Mouse (Mus musculus) right cerebral cortex, postnatal 4 days (tissue): Measurements from ENCODE around the gene Eif2ak3.
A peak's percentile ranks its signal among the peaks of the same experiment; 100 is the strongest.
"Not testable (repeated sequence)": the region's sequence is repeated elsewhere in the genome, so short reads cannot be mapped to it uniquely, and the experiment has no call there.

ENCODE experiments used
- DNase-seq: peaks from one replicate; pipeline ENCODE4 v3.0.0-alpha.2; 2022

Gene Eif2ak3

DNA sequence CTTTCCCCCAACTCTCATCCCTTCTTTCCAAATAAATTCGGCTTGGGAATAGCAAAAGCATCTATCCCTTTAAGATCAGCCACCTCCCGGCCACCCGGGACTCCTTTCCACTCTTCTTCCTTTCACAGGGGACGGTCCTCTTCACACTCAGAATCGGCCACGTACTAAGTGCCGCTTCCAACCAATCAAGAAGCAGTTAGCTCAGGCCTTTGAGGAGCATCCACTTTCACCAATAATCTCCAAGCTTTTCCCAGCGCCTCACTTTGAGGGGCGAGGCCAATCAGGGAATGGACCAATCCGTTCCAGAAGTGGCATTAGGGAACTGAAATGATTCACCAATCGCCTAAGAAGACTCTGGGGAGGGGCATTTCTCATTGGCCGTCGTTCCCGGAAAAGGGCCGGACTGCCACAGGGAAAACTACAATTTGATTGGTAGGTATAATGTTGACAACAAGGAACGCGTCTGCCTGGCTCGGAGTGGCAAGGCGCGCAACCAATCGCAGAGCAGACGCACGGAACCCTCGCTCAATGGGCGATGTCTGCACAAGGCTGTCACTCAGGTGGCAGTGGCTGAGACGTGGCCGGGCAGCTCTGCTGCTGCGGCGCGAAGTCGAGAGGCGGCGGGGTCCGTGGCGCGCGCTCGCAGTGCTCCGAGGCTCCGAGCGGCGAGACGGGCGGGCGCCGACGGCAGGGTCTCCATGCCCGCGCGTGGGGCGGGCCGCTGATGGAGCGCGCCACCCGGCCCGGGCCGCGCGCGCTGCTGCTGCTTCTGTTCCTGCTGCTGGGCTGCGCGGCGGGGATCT lies at the start of gene Eif2ak3:
Gene Eif2ak3 (plus strand): TSS at position 514 of the 803 bp plus-strand sequence.
- DNase-seq: peak; percentile 95

DNA sequence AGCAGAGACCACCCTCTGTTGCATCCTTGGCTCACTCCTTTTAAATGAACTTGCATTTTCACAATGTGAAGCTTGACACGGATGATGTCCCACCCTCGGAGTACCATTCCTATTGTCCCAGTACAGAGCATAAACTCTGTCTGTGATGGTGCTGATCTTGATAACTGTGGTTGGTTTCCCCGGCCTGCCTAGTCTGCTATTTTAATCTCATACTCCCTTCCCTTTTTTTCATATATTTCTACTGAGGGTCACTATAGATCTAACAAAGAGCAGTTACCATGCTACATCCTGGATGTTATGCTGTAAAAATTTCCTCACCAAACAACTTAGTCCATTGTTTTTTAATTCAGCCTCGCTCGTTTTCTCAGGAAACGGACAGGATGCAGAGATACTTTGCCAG lies 47.4 kb upstream of the Eif2ak3 start:
- no peak for DNase-seq

DNA sequence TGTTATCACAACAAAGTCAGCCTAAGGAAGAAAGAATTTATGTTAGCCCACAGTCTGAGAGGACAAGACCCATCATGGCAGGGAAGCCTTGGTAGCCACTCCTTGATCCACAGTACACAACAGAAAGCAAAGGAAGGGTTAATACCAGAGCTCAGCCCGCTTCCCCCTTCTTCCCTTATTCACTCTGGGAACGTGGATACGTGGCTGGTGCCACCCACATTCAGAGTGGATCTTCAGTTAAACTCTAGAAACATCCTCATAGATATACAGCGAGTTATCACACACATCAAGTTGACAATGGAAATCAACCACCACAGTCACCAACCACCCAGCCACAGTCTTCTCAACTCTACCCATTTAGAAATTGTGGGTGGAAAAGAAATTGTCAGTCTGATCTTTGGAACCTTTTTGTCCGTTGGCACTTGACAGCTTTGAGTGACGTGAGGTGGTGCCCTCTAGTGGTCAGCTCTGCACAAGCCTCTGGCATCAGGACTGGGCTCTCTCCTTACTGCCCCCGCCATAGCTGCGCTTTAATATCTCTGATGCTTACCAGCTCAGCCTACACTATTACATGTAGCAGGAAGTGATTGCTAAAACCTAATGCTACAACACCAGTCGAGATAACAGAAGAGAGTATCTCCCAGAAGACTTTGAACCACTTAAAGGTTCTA lies 46.6 kb upstream of the Eif2ak3 start:
- peak; percentile 30 for DNase-seq

DNA sequence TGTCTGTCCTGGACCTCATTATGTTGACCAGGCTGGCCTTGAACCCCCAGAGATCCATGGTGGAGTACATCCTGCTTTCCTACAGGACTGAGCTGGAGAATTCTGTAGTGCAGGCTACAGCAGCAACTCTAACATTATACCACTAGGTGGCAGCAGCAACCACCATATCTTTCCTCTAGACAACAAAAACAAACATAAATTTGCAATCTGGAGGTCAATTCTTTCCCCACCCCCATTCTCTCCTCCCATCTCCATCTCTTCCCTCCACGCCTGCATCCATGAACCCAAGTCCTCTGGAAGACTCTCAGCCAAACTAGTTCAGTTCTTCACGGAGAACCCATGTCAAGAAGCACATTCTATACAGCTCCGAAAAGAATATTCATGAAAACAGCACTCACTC lies 39.7 kb upstream of the Eif2ak3 start:
- DNase-seq: peak; percentile 16

DNA sequence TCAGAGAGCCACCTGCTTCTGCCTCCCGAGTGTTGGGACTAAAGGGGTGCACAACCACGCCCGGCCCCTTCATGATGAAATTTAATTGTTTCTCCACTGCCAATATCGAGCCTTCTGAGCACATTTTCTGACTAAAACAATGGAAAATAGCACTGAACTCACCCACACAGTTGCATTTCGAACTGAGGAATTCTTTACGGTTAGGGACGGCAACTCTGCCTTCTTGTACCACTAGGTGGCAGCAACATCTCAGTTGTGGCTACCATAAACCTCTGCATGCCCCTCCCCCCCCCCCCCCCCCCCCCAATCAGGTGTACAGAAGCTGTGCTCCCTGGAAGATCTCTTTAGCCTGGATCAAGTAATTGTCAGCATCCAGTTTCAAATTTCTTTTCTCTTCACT lies 39.0 kb upstream of the Eif2ak3 start:
- peak; percentile 58 for DNase-seq

DNA sequence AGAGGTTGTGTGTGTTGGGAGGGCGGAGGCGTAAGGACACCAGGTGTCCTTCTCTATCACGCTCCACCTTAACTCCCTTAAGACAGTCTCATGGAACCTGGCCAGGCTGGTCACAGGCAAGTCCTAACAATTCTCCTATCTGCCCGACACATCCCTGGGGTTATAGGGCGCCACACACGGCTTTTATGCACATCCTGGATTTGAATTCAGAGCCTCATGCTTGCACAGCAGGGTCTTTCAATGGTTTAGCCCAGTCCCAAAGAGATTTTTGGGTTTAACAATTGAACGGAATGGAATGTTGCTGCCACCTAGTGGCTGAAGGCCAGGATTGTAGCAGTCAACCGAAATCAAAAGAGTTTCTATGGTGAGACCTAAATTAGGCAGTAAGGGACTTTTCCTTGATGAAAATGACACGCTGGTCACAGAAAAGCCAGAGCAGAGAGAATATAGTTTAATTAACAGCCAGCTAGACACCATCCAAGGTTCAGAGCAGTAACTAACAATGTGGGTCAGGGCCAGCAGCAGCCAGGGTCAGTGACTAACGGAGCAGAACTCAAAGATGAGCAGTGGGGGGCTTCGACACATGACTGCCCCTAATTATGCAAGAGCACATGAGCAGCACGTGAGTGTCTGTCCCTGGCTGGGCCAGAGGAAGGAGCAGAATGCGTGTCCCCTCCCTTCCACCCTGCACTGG lies 38.3 kb upstream of the Eif2ak3 start:
- DNase-seq: peak; percentile 69

DNA sequence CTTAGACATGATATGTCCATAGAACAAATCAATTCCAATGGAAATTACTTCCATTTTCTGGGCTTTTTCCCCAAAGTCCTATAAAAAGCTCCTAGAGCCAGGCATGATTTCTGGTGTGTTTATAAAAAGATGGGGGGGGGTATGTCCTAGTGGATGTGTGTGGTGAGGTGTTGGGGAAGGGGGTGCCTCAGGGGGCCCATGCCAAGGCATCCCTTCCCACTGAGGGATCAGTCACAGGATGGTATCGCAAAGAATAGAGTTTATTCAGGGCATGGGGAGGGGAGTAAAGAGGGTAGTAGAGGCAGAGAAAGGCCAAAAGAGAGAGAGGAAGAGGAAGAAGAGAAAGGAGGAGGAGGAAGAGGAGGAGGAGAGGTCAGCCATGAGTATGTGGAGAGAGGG lies 37.8 kb upstream of the Eif2ak3 start:
- no peak for DNase-seq

DNA sequence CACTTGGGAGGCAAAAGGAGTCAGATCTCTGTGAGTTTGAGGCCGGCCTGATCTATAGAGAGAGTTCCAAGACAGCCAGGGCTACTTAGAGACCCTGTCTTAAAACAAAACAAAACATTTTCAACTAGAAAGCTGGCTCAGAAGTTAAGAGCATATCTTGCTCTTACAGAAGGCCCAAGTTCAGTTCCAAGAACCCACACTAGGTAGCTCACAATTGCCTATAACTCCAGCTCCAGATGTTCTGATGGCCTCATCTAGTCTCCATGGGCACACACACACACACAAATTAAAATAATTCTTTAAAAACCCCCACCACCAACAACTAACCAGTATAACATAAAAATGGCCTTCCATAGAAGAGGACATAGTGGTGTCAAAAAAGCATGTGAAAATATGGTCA lies 33.8 kb upstream of the Eif2ak3 start:
- DNase-seq: no peak

DNA sequence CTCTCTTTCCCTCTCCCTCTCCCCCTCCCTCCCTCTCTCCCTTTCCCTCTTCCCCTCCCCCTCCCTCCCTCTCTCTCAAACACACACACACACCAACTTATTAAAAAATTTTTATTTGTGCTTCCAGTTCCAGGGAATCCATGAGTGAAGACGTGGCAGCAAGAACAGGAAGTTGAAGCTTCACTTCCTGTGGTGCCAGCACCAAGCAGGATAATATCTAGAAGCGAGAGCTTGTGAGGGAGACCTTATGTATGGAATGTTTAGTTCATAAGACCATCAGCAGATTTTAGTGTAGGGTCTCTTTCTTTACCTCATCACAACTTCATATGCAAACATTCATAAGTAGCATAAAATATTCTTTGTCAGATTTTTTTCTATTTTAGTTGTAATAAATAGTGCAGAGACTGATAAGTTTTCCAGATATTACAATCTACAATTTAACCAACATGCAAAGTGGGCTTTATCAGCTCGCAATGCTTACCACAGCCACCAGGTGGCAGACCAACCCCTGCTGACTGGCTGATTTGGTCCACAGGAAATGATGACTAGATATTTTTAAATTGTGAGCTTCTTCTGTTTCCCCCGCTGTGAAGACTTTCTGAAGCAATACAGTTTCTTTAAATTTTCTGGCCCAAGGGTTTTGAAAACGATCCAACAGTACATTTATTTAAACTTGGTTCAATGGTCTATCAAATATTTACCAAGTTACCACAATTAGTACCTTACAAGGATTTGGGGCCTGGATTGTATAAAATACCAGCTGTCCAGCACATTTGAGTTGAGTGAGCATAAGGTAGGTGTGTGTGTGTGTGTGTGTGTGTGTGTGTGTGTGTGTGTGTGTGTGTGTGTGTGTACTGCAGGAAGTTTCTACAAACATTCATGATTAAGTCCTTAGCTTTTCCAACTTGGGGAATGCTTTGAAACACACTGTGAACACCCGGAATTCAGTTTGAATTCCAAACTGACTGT lies 32.5 kb upstream of the Eif2ak3 start:
- peak; percentile 88 for DNase-seq

DNA sequence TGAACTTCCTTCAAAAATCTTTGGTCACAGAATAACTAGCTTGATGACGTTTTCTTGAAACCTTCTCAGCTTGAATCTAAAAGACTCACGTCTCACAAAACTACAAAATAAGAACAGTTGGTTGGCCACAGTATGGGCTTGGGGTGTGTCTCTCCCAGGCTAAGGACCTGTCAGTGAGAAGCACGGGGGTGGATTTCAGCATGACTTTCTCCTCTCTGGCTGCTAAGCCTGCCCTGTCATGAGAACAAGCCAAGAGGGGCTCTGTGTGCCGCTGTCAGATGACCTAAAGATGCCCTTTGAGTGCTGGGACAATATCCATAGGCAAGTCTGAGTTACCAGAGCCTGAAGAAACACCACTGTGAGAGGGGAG lies 31.8 kb upstream of the Eif2ak3 start:
- DNase-seq: no peak

DNA sequence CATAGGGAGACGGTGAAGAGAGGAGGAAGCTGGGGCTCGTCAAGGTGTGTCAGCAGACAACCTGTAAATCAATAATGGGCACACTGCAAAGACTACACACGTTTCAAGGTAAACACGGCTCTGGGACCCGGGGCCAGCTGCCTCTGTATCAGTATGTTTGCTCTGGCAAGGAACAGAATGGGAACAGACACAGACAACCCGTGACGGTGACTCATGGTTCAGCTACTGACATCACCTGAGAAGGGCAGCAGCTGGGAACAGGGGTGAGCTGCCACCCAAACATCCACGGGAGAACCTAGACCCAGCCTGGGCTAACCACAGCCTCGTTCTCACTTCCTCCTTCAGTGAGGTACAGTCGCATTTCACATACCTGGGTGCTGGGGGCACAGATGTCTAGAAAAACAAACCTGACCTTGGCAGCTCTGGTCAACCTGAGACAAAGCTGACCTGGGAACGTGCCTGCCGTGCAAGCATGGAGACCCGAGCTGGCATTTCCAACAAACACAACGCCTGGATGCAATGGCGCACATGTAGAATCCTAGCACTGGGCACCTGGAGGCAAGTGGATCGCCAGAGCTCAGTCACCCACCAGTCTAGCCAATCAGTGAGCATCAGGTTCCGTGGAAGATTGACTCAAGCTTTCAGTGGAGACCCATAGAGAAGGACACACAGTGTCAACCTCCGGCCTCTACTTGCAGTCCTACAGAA lies 30.2 kb upstream of the Eif2ak3 start:
- no peak for DNase-seq

DNA sequence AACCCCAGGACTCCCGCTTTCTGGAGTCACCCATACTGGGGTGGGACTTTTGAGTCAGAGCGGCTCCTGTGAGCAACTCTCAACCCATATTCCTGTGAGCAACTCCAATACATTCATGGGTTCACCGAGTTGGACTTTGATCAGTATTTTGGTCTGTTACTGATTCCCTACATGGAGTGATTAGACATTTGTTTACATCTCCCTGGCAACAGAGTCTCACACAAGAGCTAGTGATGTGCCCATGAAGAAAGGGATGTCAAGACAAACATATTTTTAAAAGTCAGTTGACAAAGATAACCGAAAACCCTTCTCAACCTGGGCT lies 29.7 kb upstream of the Eif2ak3 start:
- no peak for DNase-seq

DNA sequence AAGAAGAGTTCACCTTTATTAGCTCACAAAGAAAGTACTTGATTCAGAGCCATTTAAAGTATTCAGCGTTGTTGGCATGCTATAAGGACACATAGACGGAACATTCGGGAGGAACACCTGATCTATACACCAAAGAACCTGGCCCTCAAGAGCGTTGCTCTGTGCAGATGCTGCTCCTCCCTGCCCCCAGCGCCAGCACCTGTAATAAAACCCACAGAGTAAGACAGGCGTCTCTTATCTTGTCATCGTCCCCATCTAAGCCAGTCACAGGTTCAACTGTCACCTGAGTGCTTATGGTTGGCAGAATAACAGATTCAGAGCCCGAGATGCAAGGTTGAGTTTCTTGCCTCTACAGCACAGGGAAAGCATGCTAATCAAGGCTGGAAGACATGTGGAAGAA lies 28.8 kb upstream of the Eif2ak3 start:
- DNase-seq: no peak

DNA sequence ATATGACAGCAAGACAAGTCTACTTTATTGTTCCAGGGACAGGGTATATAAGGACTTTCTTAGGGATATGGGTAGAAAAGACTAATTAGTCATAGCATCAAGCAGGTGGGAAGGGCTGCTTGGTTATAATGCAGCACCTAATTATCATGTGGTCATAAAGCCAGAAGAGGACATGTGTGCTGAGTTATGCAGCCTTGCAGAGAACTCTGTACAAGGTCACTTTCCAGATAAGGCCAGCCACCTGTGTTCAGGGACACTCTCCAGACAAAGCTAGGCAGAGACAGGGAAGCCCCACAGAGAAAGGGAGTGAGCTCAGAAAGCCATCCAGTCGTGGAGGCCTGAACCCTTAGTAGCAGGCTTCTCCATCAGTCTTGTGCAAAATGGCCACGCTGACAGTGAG lies 22.7 kb upstream of the Eif2ak3 start:
- DNase-seq: no peak

DNA sequence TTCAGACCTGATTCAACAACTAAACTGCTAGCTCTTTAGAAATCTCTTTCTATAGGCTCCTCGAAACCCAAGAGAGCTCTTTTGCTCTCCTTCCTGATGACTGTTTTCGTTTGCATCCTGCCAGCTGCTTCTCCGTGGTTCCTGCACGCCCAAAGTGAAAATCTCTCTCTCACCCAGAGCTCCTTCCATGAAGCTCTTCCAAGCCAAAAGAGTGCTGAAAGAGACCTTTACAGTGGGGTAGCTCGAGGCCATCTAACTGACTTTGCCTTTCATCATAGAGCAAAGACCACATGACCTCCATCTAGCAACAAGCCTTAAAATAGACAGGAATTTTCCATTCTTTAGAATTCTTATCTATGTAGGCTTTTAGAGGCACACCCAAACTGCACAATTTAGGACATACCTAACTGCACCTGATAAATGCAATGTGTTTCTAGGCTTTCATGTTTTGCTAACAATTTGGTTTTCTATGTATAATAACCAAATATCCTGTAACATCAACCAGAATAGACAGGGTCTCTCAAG lies 21.9 kb upstream of the Eif2ak3 start:
- no peak for DNase-seq

DNA sequence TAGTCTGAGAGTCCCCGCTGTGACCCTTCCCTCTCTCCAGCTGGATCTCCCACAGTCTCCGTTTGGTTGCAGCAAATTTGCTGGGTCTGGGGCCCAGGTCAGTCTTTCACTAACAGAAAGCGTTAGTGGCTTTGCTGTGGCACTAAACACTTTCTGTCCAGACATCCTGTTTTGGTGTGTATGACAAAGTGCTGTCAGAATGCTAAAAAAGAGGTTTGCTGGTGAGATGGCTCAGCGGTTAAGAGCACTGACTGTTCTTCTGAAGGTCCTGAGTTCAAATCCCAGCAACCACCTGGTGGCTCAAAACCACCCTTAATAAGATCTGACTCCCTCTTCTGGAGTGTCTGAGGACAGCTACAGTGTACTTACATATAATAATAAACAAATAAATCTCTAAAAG lies 21.0 kb upstream of the Eif2ak3 start:
- not testable (repeated sequence) for DNase-seq

DNA sequence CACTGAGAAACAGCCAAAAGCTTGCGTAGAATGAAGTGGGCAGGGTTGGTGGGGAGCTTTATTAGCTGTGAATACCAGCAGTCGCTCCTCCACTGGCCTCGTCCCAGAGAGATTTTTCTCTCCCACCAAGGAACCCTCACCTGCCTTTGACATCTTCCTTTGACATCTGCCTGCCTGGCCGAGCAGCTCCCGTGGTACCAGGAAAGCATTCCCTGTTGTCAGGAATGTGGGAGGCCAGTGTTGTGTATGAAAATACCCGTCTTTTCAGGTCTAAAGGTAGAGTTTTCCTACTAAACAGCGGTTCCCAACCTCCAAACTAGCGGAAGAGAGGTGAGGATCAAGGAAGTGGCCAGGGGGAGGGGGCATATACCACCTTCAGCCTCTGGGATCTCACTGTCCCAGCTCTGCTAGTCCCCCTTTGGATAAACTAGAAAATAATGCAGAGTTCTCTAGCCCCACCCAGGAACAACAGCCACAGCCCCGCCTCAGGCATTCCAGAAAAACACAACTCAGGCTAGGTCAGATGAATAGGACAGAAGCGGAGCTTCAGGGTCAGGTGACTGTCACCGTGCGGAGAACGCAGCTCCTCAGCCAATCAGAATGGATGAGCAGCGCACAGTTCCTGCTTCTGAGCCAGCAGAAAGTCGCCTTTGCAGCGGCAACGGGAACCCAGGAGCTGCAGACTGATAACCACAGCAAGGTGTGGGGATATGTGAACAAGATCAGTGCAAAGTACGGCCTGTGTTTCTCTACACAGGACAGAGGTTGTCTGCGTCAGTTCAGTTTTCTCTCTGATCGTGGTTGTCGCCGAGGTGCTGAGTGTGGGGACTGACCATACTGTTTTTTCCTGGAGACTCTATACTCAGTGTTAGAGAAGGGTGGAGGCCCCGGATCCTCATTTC lies 20.0 kb upstream of the Eif2ak3 start:
- DNase-seq: peak; percentile 43

DNA sequence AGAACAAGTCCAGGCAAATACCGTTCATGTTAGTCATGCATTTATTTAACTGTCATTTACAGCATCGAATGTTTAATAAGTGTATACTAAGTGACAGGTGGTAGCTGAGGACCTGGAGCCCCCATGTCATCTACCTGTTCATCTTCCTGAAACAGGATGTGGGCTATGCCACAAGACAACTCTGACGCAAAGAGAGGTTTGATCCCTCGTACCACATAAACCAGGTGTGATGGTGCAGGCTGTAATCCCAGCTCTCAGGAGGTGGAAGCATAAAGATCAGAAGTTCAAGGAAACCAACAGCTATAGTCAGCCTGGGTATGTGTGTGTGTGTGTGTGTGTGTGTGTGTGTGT lies 19.4 kb upstream of the Eif2ak3 start:
- no peak for DNase-seq

DNA sequence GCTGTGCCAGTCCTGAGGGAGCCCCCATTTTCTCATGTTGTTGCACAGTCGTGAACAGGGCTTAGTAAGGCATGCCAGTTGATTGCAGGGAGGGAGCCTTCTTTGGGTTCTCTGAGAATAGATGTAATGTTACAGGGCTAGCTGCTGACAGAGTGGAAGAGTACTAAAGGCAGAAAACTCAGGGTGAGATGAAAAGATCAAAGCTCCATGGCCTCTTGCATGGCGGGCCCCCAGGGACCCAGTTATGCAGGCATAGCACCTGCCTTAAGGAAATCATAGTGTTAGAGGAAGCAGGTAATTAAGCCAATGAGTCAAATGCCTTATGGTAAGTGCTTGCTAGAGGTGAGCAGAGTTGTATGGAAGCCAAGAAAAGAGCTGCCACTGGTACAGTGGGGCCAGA lies 14.9 kb upstream of the Eif2ak3 start:
- no peak for DNase-seq

DNA sequence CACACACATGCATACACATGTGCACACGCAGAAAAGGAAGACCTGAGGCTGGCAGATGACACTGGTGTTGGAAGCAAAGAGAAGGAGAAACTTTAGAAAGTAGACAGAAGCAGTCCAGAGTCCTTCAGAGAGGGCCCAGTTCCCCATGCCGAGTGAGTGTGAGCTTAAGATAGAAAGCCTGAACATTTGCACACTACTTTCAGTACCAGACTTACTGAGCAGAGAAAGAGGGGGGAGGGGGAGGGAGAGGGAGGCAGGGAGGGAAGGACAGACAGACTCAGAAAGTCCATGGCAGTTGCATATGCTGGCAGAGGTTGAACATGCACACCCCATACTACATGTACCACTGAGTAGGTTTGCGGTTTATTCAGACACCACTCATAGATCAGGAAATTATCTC lies 13.8 kb upstream of the Eif2ak3 start:
- no peak for DNase-seq

DNA sequence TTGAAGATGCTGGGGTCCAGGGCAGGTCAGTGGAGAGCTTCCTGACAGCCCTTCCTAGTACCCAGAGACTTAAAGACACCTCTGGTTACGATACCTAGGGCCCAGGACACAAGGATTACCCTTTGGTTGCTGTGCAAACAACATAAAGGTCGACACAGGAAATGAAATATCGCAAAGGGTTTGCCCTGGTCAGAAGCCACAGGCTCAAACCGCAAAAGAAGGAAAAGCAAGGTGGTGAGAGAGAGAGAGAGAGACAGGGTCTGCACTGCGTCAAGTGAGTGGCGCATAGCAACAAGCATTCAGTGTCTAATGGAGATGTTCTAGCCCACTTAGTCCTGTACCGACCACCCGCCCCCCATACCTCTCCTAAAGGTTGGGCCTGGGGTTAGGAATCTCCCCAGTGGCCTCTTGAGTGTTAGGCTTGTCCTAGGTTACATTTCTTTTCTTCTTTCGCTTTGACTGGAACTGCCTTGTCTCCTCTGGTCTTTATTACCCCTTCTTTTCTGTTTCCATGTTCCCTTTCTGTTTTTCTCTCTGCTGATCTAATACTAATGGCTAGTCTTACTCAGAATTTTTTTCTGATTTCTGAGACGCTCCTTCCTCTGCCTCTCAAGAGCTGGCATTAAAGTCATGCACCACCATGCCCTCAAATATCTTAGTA lies 13.0 kb upstream of the Eif2ak3 start:
- DNase-seq: no peak
